Mouse (Mus musculus): Measurements from ENCODE around the gene Cpne2. TPM values are rescaled to one million over a fixed set of nuclear protein-coding genes. Genes with fewer than 3 reads are reported as not detected.
A peak's percentile ranks its signal among the peaks of the same experiment; 100 is the strongest.

Gene Cpne2
- total RNA-seq, 2 experiments from 2014 or later = 23.3 to 27.0 TPM

- no peak for DNase-seq (ENCODE audit: low spot score in 2 of 2)
- intact Hi-C loops (cut with DNase I) = no loop called here
Measured at GRCm38 (mm10) chr8:94530643-94531042, 2.1 kb upstream of the Cpne2 start.

- no peak for DNase-seq (ENCODE audit: low spot score in 2 of 2)
- intact Hi-C loops (cut with DNase I) = no loop called here
Measured at GRCm38 (mm10) chr8:94532000-94532399, 790 bp upstream of the Cpne2 start.

- intact Hi-C loops (cut with DNase I) = no loop called here
- DNase-seq (ENCODE audit: low spot score in 2 of 2) = no peak
Measured at GRCm38 (mm10) chr8:94532525-94532872, 291 bp upstream of the Cpne2 start.

- intact Hi-C loops (cut with DNase I) = no loop called here
- no peak for DNase-seq (ENCODE audit: low spot score in 2 of 2)
Measured at GRCm38 (mm10) chr8:94534612-94535011, 1.8 kb downstream of the Cpne2 start.

GRCm38 (mm10) chr8:94535631-94536030, 2.8 kb downstream of the Cpne2 start:
- intact Hi-C loops (cut with DNase I) = no loop called here
- no peak for DNase-seq (ENCODE audit: low spot score in 2 of 2)

- DNase-seq (ENCODE audit: low spot score in 2 of 2) = no peak
- intact Hi-C loops (cut with DNase I) = no loop called here
Measured at GRCm38 (mm10) chr8:94537456-94537855, 4.7 kb downstream of the Cpne2 start.

GRCm38 (mm10) chr8:94540025-94540424, 7.2 kb downstream of the Cpne2 start:
- intact Hi-C loops (cut with DNase I) = no loop called here
- DNase-seq (ENCODE audit: low spot score in 2 of 2) = no peak

- intact Hi-C loops (cut with DNase I) = no loop called here
- DNase-seq (ENCODE audit: low spot score in 2 of 2) = no peak
Measured at GRCm38 (mm10) chr8:94540889-94541795, 8.4 kb downstream of the Cpne2 start.

GRCm38 (mm10) chr8:94543981-94544380, 11.2 kb downstream of the Cpne2 start:
- no peak for DNase-seq (ENCODE audit: low spot score in 2 of 2)
- intact Hi-C loops (cut with DNase I) = no loop called here

- intact Hi-C loops (cut with DNase I) = no loop called here
- DNase-seq (ENCODE audit: low spot score in 2 of 2) = no peak
Measured at GRCm38 (mm10) chr8:94549041-94549440, 16.3 kb downstream of the Cpne2 start.

- DNase-seq (ENCODE audit: low spot score in 2 of 2) = no peak
- intact Hi-C loops (cut with DNase I) = no loop called here
Measured at GRCm38 (mm10) chr8:94549482-94549881, 16.7 kb downstream of the Cpne2 start.

- intact Hi-C loops (cut with DNase I) = no loop called here
- no peak for DNase-seq (ENCODE audit: low spot score in 2 of 2)
Measured at GRCm38 (mm10) chr8:94549998-94550397, 17.2 kb downstream of the Cpne2 start.

- peak; percentile 77 to 95 for DNase-seq (ENCODE audit: low spot score in 2 of 2)
- intact Hi-C loops (cut with DNase I) = no loop called here
Measured at GRCm38 (mm10) chr8:94551471-94552422, 19.0 kb downstream of the Cpne2 start.

GRCm38 (mm10) chr8:94552696-94553095, 19.9 kb downstream of the Cpne2 start:
- intact Hi-C loops (cut with DNase I) = no loop called here
- no peak for DNase-seq (ENCODE audit: low spot score in 2 of 2)

GRCm38 (mm10) chr8:94557281-94557680, 24.5 kb downstream of the Cpne2 start:
- no peak for DNase-seq (ENCODE audit: low spot score in 2 of 2)
- intact Hi-C loops (cut with DNase I) = no loop called here

GRCm38 (mm10) chr8:94561256-94561655, 28.5 kb downstream of the Cpne2 start:
- intact Hi-C loops (cut with DNase I) = no loop called here
- DNase-seq (ENCODE audit: low spot score in 2 of 2) = peak in 1 of 2 experiments; percentile 49

- DNase-seq (ENCODE audit: low spot score in 2 of 2) = no peak
- intact Hi-C loops (cut with DNase I) = no loop called here
Measured at GRCm38 (mm10) chr8:94564421-94564820, 31.6 kb downstream of the Cpne2 start.

GRCm38 (mm10) chr8:94566033-94566432, 33.2 kb downstream of the Cpne2 start:
- intact Hi-C loops (cut with DNase I) = no loop called here
- no peak for DNase-seq (ENCODE audit: low spot score in 2 of 2)

- intact Hi-C loops (cut with DNase I) = no loop called here
- DNase-seq (ENCODE audit: low spot score in 2 of 2) = no peak
Measured at GRCm38 (mm10) chr8:94566446-94567158, 33.8 kb downstream of the Cpne2 start.

All from left cerebral cortex, postnatal 14 days (tissue).